Mouse (Mus musculus) c-Kit-positive CD71-positive TER-119-positive erythroid progenitor cells, embryonic 14.5 days (primary cell): ENCODE results near the gene Efna5.

Experiments
- DNase-seq: peaks from one replicate; pipeline ENCODE4 v3.0.0-alpha.2; 2013; ENCODE audit warnings: low spot score

The Efna5 gene

GRCm38 (mm10) chr17:62881176-62881790 lies at the start of gene Efna5:
Gene Efna5 (minus strand): TSS chr17:62881317.
- DNase-seq = no peak

- no peak for DNase-seq
These were observed 34.2 kb upstream of the Efna5 start for GRCm38 (mm10) chr17:62915304-62915703.

GRCm38 (mm10) chr17:62905692-62906445 lies 24.8 kb upstream of the Efna5 start:
- no peak for DNase-seq

- DNase-seq = no peak
These were observed 17.9 kb upstream of the Efna5 start for GRCm38 (mm10) chr17:62899066-62899465.

- no peak for DNase-seq
These were observed 8.9 kb upstream of the Efna5 start for GRCm38 (mm10) chr17:62889991-62890390.

- no peak for DNase-seq
These were observed 3.0 kb upstream of the Efna5 start for GRCm38 (mm10) chr17:62884129-62884506.

- no peak for DNase-seq
These were observed 2.5 kb upstream of the Efna5 start for GRCm38 (mm10) chr17:62883476-62884128.

GRCm38 (mm10) chr17:62882726-62883475 lies 1.8 kb upstream of the Efna5 start:
- no peak for DNase-seq

- DNase-seq = no peak
These were observed 941 bp upstream of the Efna5 start for GRCm38 (mm10) chr17:62881791-62882725.

- DNase-seq = no peak
These were observed 574 bp downstream of the Efna5 start for GRCm38 (mm10) chr17:62880311-62881175.

- DNase-seq = no peak
These were observed 1.4 kb downstream of the Efna5 start for GRCm38 (mm10) chr17:62879526-62880310.

GRCm38 (mm10) chr17:62875727-62876126 lies 5.4 kb downstream of the Efna5 start:
- DNase-seq = no peak

GRCm38 (mm10) chr17:62871928-62872327 lies 9.2 kb downstream of the Efna5 start:
- no peak for DNase-seq

- DNase-seq = no peak
These were observed 9.9 kb downstream of the Efna5 start for GRCm38 (mm10) chr17:62871191-62871590.

- no peak for DNase-seq
These were observed 10.7 kb downstream of the Efna5 start for GRCm38 (mm10) chr17:62870446-62870845.

- no peak for DNase-seq
These were observed 16.2 kb downstream of the Efna5 start for GRCm38 (mm10) chr17:62864966-62865365.

GRCm38 (mm10) chr17:62863004-62863403 lies 18.1 kb downstream of the Efna5 start:
- no peak for DNase-seq

GRCm38 (mm10) chr17:62862298-62862999 lies 18.7 kb downstream of the Efna5 start:
- DNase-seq = no peak

- no peak for DNase-seq
These were observed 23.8 kb downstream of the Efna5 start for GRCm38 (mm10) chr17:62857275-62857674.
